19 mouse cellular contexts compared by ENCODE assay signal in the genomic region with DNA sequence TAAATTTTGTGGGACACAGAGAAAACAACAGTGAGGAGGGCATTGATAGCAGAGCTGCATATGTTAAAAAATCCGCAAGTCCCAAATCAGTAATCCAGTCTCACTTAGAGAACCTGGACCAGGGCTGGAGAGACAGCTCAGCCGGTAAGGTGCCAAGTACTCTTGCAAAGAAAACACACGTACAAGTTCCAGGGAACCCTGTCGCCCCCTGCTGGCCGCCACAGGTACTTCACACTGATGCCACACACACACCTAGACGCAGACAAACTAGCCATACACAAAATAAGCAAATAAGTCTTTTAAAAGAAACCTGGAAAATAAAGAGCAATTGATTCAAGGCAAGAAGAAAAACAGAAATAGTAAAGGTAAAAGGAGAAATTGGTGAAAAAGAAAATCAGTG. TPM values are rescaled to one million over a fixed set of nuclear protein-coding genes. Genes with fewer than 3 reads are reported as not detected.
DNase-seq lines count a peak whose midpoint lies in the region; ATAC-seq and TF ChIP-seq lines count a peak whose summit lies in the region.
"Had no signal": no experiment of that assay in that cellular context is flagged by ENCODE, and none has a peak within 500 bp of the region (broad histone marks: within the 10 kb centered on the region; RNA-seq: fewer than 3 reads in every experiment).

No protein-coding gene starts in this region.

- no peaks in the 10 kb centered on the region for H3K36me3 ChIP-seq in kidney, postnatal 0 days (ENCODE audit: insufficient read depth, low read length)
- no peaks in the 10 kb centered on the region for H3K36me3 ChIP-seq in kidney, embryonic 15.5 days
- no peaks in the 10 kb centered on the region for H3K36me3 ChIP-seq in spleen, adult 2 months (ENCODE audit: control insufficient read depth, insufficient read depth, low read length)
- no peaks in the 10 kb centered on the region for H3K36me3 ChIP-seq in testis, adult 2 months (ENCODE audit: control insufficient read depth, insufficient read depth, low read length)
- H3K36me3 ChIP-seq: embryonic facial prominence, embryonic 13.5 days; forebrain, embryonic 15.5 days; limb, embryonic 13.5 days had no signal

- H3K4me2 ChIP-seq in kidney, postnatal 0 days (ENCODE audit: low read length) = no peak overlapping the region
- no peak overlapping the region for H3K4me2 ChIP-seq in kidney, embryonic 15.5 days
- H3K4me2 ChIP-seq: embryonic facial prominence, embryonic 13.5 days; forebrain, embryonic 15.5 days; limb, embryonic 13.5 days had no signal

- no peak overlapping the region for H3K27ac ChIP-seq in kidney, postnatal 0 days
- no peak overlapping the region for H3K27ac ChIP-seq in kidney, embryonic 15.5 days
- H3K27ac ChIP-seq in spleen, adult 2 months (ENCODE audit: insufficient read depth, low read length) = no peak overlapping the region
- no peak overlapping the region for H3K27ac ChIP-seq in testis, adult 2 months (ENCODE audit: control insufficient read depth, insufficient read depth, low read depth, low read length)
- H3K27ac ChIP-seq: embryonic facial prominence, embryonic 13.5 days; forebrain, embryonic 15.5 days; limb, embryonic 13.5 days had no signal

- H3K9me3 ChIP-seq in kidney, postnatal 0 days (replicated peaks; ENCODE audit: low read length) = no peaks in the 10 kb centered on the region
- H3K9me3 ChIP-seq in kidney, embryonic 15.5 days (replicated peaks) = no peaks in the 10 kb centered on the region
- H3K9me3 ChIP-seq: embryonic facial prominence, embryonic 13.5 days; forebrain, embryonic 15.5 days had no signal

- TF ChIP-seq CTCF in kidney, postnatal 0 days (IDR thresholded peaks at IDR 0.05; ENCODE audit: low read depth) = peak; percentile 44
- TF ChIP-seq CTCF in spleen, adult 2 months (IDR thresholded peaks at IDR 0.05; ENCODE audit: extremely low read depth, insufficient read depth, insufficient read length, insufficient replicate concordance) = 0 out of 2 replicates have a peak, but pooled peaks have one; percentile 0
- TF ChIP-seq CTCF in testis, adult 2 months (IDR thresholded peaks at IDR 0.05; ENCODE audit: control insufficient read depth, insufficient read depth, insufficient replicate concordance, low read depth, low read length) = peak; percentile 92

- no peak for DNase-seq in kidney, postnatal 0 days (ENCODE audit: low spot score)
- no peak for DNase-seq in spleen, adult 2 months (ENCODE audit: low read depth in 1 of 2, low spot score in 2 of 2)
- no peak for DNase-seq in spleen, adult 12 weeks (ENCODE audit: low spot score)
- peak; percentile 74 for DNase-seq in R1 (ENCODE audit: low read depth, low spot score)
- no peak for DNase-seq in adrenal gland, postnatal 4 days (ENCODE audit: low spot score in 2 of 2)
- no peak for DNase-seq in cerebellum, adult 11-12 months
- DNase-seq: adrenal gland, postnatal 14 days; cerebellum, adult 8-10 months; heart, postnatal 14 days; kidney, adult 18-20 months; right cerebral cortex, postnatal 4 days had no signal

- no peak overlapping the region for H3K4me3 ChIP-seq in kidney, postnatal 0 days (replicated peaks; ENCODE audit: low read depth, low read length)
- no peak overlapping the region for H3K4me3 ChIP-seq in kidney, embryonic 15.5 days (replicated peaks)
- H3K4me3 ChIP-seq in spleen, adult 2 months (ENCODE audit: extremely low read depth, insufficient read depth, insufficient read length) = no peak overlapping the region
- H3K4me3 ChIP-seq in testis, adult 2 months (ENCODE audit: control insufficient read depth, low read depth, low read length) = no peak overlapping the region; the same call in 1 of the 2 replicates
- H3K4me3 ChIP-seq: embryonic facial prominence, embryonic 13.5 days; forebrain, embryonic 15.5 days; limb, embryonic 13.5 days had no signal

- no peaks in the 10 kb centered on the region for H3K27me3 ChIP-seq in kidney, postnatal 0 days (ENCODE audit: insufficient read depth, low read length)
- 0 out of 2 replicates have a peak, but pooled peaks cover 6% of the 10 kb centered on the region for H3K27me3 ChIP-seq in kidney, embryonic 15.5 days
- H3K27me3 ChIP-seq in spleen, adult 2 months (ENCODE audit: control insufficient read depth, insufficient read depth, low read length) = no peaks in the 10 kb centered on the region
- H3K27me3 ChIP-seq in testis, adult 2 months (ENCODE audit: control insufficient read depth, insufficient read depth, low read length) = no peaks in the 10 kb centered on the region
- H3K27me3 ChIP-seq: embryonic facial prominence, embryonic 13.5 days; forebrain, embryonic 15.5 days; limb, embryonic 13.5 days had no signal

- H3K9ac ChIP-seq in kidney, postnatal 0 days (ENCODE audit: low read depth, low read length) = no peak overlapping the region
- no peak overlapping the region for H3K9ac ChIP-seq in kidney, embryonic 15.5 days
- H3K9ac ChIP-seq: embryonic facial prominence, embryonic 13.5 days; forebrain, embryonic 15.5 days; limb, embryonic 13.5 days had no signal

- WGBS in kidney, postnatal 0 days = 92% methylated on average over 6 of the region's 6 CpGs
- WGBS in kidney, embryonic 15.5 days = 89% methylated on average over 6 of the region's 6 CpGs
- WGBS in spleen, adult 2 months = 89% methylated on average over 6 of the region's 6 CpGs

- no peak for TF ChIP-seq POLR2A in spleen, adult 2 months (IDR thresholded peaks at IDR 0.05; ENCODE audit: low read depth, low read length)
- no peak for TF ChIP-seq POLR2A in testis, adult 2 months (IDR thresholded peaks at IDR 0.05; ENCODE audit: control insufficient read depth, low read depth, low read length)

- no peaks in the 10 kb centered on the region for H3K4me1 ChIP-seq in kidney, postnatal 0 days (replicated peaks; ENCODE audit: insufficient read depth, low read length)
- peaks cover 17% of the 10 kb centered on the region for H3K4me1 ChIP-seq in kidney, embryonic 15.5 days
- no peaks in the 10 kb centered on the region for H3K4me1 ChIP-seq in spleen, adult 2 months (ENCODE audit: control insufficient read depth, insufficient read depth, insufficient read length)
- H3K4me1 ChIP-seq in testis, adult 2 months (ENCODE audit: control insufficient read depth, insufficient read depth, low read length) = no peaks in the 10 kb centered on the region
- H3K4me1 ChIP-seq: embryonic facial prominence, embryonic 13.5 days; forebrain, embryonic 15.5 days; limb, embryonic 13.5 days had no signal

- no peak for ATAC-seq in kidney, postnatal 0 days (replicated peaks; ENCODE audit: low FRiP score, low read depth)
- no peak for ATAC-seq in kidney, embryonic 15.5 days (replicated peaks; ENCODE audit: low FRiP score)
- ATAC-seq: forebrain, embryonic 15.5 days had no signal

RNA-seq across cellular contexts. Expression of a gene that starts 33.6 kb away (rescaled TPM):
- not detected in 2 replicates for polyA plus RNA-seq in kidney, postnatal 0 days (2015; fragmentation: Nextera tagmentation; extraction: Ambion mirVana)
- polyA plus RNA-seq in kidney, embryonic 15.5 days (2015; fragmentation: Nextera tagmentation; extraction: Ambion mirVana) = not detected in 2 replicates
- not detected in 2 replicates for polyA plus RNA-seq in spleen, adult 2 months (2012; rRNA removed)
- polyA plus RNA-seq in testis, adult 2 months (2012; rRNA removed) = not detected in 2 replicates
- not detected for total RNA-seq in adrenal gland, postnatal 4 days (2021)
- total RNA-seq: adrenal gland, postnatal 14 days; heart, postnatal 14 days; layer of hippocampus, postnatal 10 days had no signal
- polyA plus RNA-seq: embryonic facial prominence, embryonic 13.5 days; forebrain, embryonic 15.5 days; gonadal fat pad, adult 2 months; thymus, postnatal 0 days had no signal

Comparison
In these comparisons a context has a peak if more than half of its experiments do, and no peak if none do; other contexts are left out.
1. CTCF ChIP-seq: peak in every context shown above with its lines; median percentile 92 in testis, adult 2 months; 44 in kidney, postnatal 0 days; 0 in spleen, adult 2 months.